Comparison of ENCODE assay signal across 8 mouse cellular contexts in genomic region chr2:155380261-155381059, GRCm38 (mm10). TPM values are rescaled to one million over a fixed set of nuclear protein-coding genes. Genes with fewer than 3 reads are reported as not detected.
DNase-seq lines count a peak whose midpoint lies in the region; ATAC-seq lines count a peak whose summit lies in the region.

Trp53inp2 (plus strand) TSS chr2:155381059.

- DNase-seq in lung, postnatal 36 days = no peak
- no peak for DNase-seq in embryonic facial prominence, embryonic 11.5 days (ENCODE audit: low spot score)
- DNase-seq in kidney, postnatal 10 days = peak; percentile 58
- DNase-seq in right cerebral cortex, postnatal 14 days = no peak
- DNase-seq in spleen, postnatal 36 days (ENCODE audit: low spot score in 2 of 2) = no peak

- H3K4me3 ChIP-seq in lung, embryonic 15.5 days = peak within 1 kb of the TSS; percentile 72
- peak within 1 kb of the TSS; percentile 67 for H3K4me3 ChIP-seq in embryonic facial prominence, embryonic 11.5 days (ENCODE audit: low read depth, low read length)
- H3K4me3 ChIP-seq in heart, embryonic 14.5 days (ENCODE audit: control insufficient read depth in 1 of 2, insufficient read depth in 1 of 2, low read depth in 1 of 2, low read length in 2 of 2) = peak within 1 kb of the TSS; percentile 78 to 84

- peaks cover 19% of the 10 kb centered on the region for H3K4me1 ChIP-seq in lung, embryonic 15.5 days
- H3K4me1 ChIP-seq in embryonic facial prominence, embryonic 11.5 days (ENCODE audit: control insufficient read depth, insufficient read depth, low read length) = no peaks in the 10 kb centered on the region; the same call in 1 of the 2 replicates
- H3K4me1 ChIP-seq in heart, embryonic 14.5 days (ENCODE audit: control insufficient read depth in 2 of 2, insufficient read depth in 2 of 2, low read length in 2 of 2) = peaks cover 9 to 29% of the 10 kb centered on the region in 2 experiments

- ATAC-seq in lung, embryonic 15.5 days (ENCODE audit: borderline replicate concordance, extremely low read depth, low FRiP score, low TSS enrichment) = no peak
- no peak for ATAC-seq in embryonic facial prominence, embryonic 11.5 days (replicated peaks; ENCODE audit: insufficient number of reproducible peaks, low FRiP score, low TSS enrichment, low read depth)
- ATAC-seq in heart, embryonic 14.5 days (ENCODE audit: insufficient number of reproducible peaks, insufficient read depth, low FRiP score, low read depth) = no peak
- no peak for ATAC-seq in megakaryocyte, adult 5-6 weeks (ENCODE audit: poor library complexity, severe bottlenecking)

- H3K9ac ChIP-seq in lung, embryonic 15.5 days = peak within 1 kb of the TSS; percentile 79
- H3K9ac ChIP-seq in embryonic facial prominence, embryonic 11.5 days (replicated peaks; ENCODE audit: low read length) = peak within 1 kb of the TSS; percentile 84
- H3K9ac ChIP-seq in heart, embryonic 14.5 days (ENCODE audit: low read length) = peak within 1 kb of the TSS; percentile 95

- peak within 1 kb of the TSS; percentile 90 for H3K4me2 ChIP-seq in lung, embryonic 15.5 days
- peak within 1 kb of the TSS; percentile 83 for H3K4me2 ChIP-seq in embryonic facial prominence, embryonic 11.5 days (ENCODE audit: low read depth, low read length)
- H3K4me2 ChIP-seq in heart, embryonic 14.5 days (ENCODE audit: low read length) = peak within 1 kb of the TSS; percentile 78

- peaks cover 17% of the 10 kb centered on the region for H3K27me3 ChIP-seq in lung, embryonic 15.5 days
- no peaks in the 10 kb centered on the region for H3K27me3 ChIP-seq in embryonic facial prominence, embryonic 11.5 days (ENCODE audit: control insufficient read depth, insufficient read depth, low read length)
- no peaks in the 10 kb centered on the region for H3K27me3 ChIP-seq in heart, embryonic 14.5 days (ENCODE audit: control insufficient read depth, insufficient read depth, low read length)

- peak within 1 kb of the TSS; percentile 94 for H3K27ac ChIP-seq in lung, embryonic 15.5 days
- peak within 1 kb of the TSS; percentile 90 for H3K27ac ChIP-seq in embryonic facial prominence, embryonic 11.5 days (replicated peaks; ENCODE audit: low read depth, low read length)
- H3K27ac ChIP-seq in heart, embryonic 14.5 days (replicated peaks in 1 of 2; ENCODE audit: control insufficient read depth in 1 of 2, insufficient read depth in 1 of 2, low read depth in 2 of 2, low read length in 2 of 2) = peak within 1 kb of the TSS; percentile 97 to 100

- H3K36me3 ChIP-seq in lung, embryonic 15.5 days = no peaks in the 10 kb centered on the region
- no peaks in the 10 kb centered on the region for H3K36me3 ChIP-seq in embryonic facial prominence, embryonic 11.5 days (replicated peaks; ENCODE audit: control insufficient read depth, insufficient read depth, low read depth, low read length)
- peaks cover 8% of the 10 kb centered on the region for H3K36me3 ChIP-seq in heart, embryonic 14.5 days (ENCODE audit: control insufficient read depth, insufficient read depth, low read length)

- H3K9me3 ChIP-seq in lung, embryonic 15.5 days = no peaks in the 10 kb centered on the region
- no peaks in the 10 kb centered on the region for H3K9me3 ChIP-seq in embryonic facial prominence, embryonic 11.5 days (replicated peaks; ENCODE audit: control insufficient read depth, low read length)
- no peaks in the 10 kb centered on the region for H3K9me3 ChIP-seq in heart, embryonic 14.5 days (ENCODE audit: control insufficient read depth, low read length)

- 48% methylated on average over 8 of the region's 8 CpGs for WGBS in lung, embryonic 15.5 days
- WGBS in embryonic facial prominence, embryonic 11.5 days = 38% methylated on average over 8 of the region's 8 CpGs
- WGBS in heart, embryonic 14.5 days = 58% methylated on average over 8 of the region's 8 CpGs

RNA-seq across cellular contexts. Expression of gene Trp53inp2, which starts in this region (rescaled TPM):
- 18.0 and 19.7 TPM in 2 replicates for polyA plus RNA-seq in lung, embryonic 15.5 days (2015; fragmentation: Nextera tagmentation; extraction: Ambion mirVana)
- 28.8 and 29.5 TPM in 2 replicates for polyA plus RNA-seq in embryonic facial prominence, embryonic 11.5 days (2014; fragmentation: Nextera tagmentation; extraction: Ambion mirVana)
- 96.9 and 97.0 TPM in 2 replicates for polyA plus RNA-seq in heart, embryonic 14.5 days (2014; fragmentation: Nextera tagmentation; extraction: Ambion mirVana)
- 30.5 and 31.0 TPM in 2 replicates for total RNA-seq in megakaryocyte, adult 5-6 weeks (2015)
- total RNA-seq in megakaryocyte, adult 5-6 weeks (2017) = 18.8 and 29.5 TPM in 2 replicates
